Mouse (Mus musculus): ENCODE data around the gene Plvap. TPM values are rescaled to one million over a fixed set of nuclear protein-coding genes. Genes with fewer than 3 reads are reported as not detected.

Plvap gene
- polyA plus RNA-seq, 1 experiment from 2014 or later: 58.0 TPM

DNA sequence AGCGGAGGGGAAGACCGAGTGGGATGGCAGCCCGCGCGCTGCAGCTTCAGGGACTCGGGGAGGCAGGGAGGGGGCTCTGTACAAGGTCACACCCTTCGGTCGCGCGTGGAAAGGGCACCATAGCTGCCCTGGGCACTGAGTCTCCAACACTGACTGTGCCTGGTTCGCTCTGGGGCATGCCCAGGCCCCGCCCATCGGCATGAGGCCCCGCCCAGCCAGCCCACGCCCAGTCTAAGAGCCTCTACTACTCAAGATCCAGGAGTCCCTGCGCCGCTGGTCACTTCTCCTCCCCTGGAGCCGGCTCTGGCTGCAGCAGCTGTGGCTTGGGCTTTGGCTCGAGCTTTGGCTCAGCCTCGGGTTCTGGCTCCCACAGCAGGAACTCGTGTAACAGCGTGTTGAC is 54.6 kb downstream of the Plvap start:
- Histone ChIP-seq H3K9me3 (no peaks in the 10 kb centered on the region), H3K4me3 (no peak overlapping the region), H3K36me3 (replicated peaks) (peaks cover 56% of the 10 kb centered on the region), H3K27me3 (replicated peaks; ENCODE audit: low read depth, poor library complexity, severe bottlenecking) (peaks cover 19% of the 10 kb centered on the region), H3K4me1 (peaks cover 12% of the 10 kb centered on the region), H3K27ac (replicated peaks) (no peak overlapping the region)
- peak; percentile 14 for DNase-seq (ENCODE audit: low spot score)
- 42% methylated on average over 22 of the region's 22 CpGs for WGBS

DNA sequence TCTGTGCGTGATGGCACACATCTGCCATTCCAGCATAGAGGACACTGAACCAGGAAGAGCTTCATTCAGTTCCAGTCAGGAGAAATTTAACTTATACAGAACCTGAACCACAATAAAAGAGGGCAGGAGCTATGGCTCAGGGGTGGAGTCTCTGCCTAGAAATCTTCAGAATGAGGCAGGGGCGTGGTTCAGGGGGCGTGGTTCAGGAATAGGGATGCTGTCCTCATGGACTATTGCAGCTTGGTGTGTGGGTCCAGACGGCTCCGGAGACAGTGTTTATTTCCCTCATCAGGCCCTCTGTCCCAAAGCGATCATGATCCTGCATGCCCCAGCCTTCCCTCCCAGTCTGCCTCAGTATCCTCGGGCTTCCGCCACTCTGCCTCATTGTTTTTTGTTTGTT is 56.9 kb downstream of the Plvap start:
- 81% methylated on average over 8 of the region's 8 CpGs for WGBS
- Histone ChIP-seq H3K36me3 (replicated peaks) (peaks cover 35% of the 10 kb centered on the region), H3K4me1 (peaks cover 5% of the 10 kb centered on the region; the same call in 1 of the 2 replicates), H3K9me3 (no peaks in the 10 kb centered on the region), H3K4me3 (no peak overlapping the region), H3K27ac (replicated peaks) (no peak overlapping the region), H3K27me3 (replicated peaks; ENCODE audit: low read depth, poor library complexity, severe bottlenecking) (peaks cover 15% of the 10 kb centered on the region; the same call in 1 of the 2 replicates)
- DNase-seq (ENCODE audit: low spot score): peak; percentile 3

DNA sequence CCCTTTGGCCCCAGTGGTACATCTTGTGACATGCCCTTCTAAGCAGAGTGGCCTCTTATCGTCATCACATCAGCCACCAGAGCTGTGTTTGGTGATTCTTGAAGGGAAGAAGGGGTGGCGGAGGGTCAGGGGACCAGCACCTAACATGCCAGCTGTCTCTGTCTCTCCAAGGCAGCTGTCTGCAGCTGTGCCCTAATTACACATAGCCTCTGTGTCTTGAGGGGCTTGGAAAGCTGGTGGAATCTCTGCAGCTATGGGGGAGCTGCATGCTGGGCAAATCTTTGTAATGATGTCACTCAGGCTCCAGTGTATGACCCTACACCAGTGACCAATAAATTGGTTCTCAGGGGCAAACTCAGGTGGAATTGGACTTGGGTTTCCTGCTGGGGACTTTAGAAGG is 58.9 kb downstream of the Plvap start:
- H3K27me3 ChIP-seq (replicated peaks; ENCODE audit: low read depth, poor library complexity, severe bottlenecking): peaks cover 15% of the 10 kb centered on the region; the same call in 1 of the 2 replicates
- peaks cover 15% of the 10 kb centered on the region for H3K36me3 ChIP-seq (replicated peaks)
- H3K27ac ChIP-seq (replicated peaks): no peak overlapping the region
- H3K4me3 ChIP-seq: no peak overlapping the region
- peaks cover 5% of the 10 kb centered on the region; the same call in 1 of the 2 replicates for H3K4me1 ChIP-seq
- H3K9me3 ChIP-seq: no peaks in the 10 kb centered on the region
- 84% methylated on average over 2 of the region's 2 CpGs for WGBS
- DNase-seq (ENCODE audit: low spot score): peak; percentile 5

DNA sequence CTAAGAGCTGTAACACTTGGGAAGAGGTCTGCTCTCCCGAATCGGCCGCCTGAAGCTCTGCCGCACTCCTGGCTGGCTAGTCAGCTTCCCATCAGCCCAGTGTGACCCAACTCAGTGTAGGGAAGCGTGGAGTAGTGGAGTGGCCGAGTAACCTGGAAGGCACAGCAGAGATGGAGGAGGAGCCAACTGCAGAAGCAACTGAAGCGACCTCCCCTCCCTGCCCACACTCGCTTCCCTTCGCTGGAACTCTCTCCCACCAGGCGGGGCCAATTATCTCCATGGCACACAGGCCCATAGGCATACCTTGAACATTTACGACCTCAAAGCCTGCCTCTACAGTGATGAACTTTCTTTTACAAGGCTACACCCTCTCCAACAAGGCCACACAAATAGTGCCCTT is 59.8 kb downstream of the Plvap start:
- Histone ChIP-seq H3K36me3 (replicated peaks) (peaks cover 6% of the 10 kb centered on the region), H3K4me3 (no peak overlapping the region), H3K27me3 (replicated peaks; ENCODE audit: low read depth, poor library complexity, severe bottlenecking) (peaks cover 15% of the 10 kb centered on the region; the same call in 1 of the 2 replicates), H3K9me3 (no peaks in the 10 kb centered on the region), H3K27ac (replicated peaks) (no peak overlapping the region), H3K4me1 (peaks cover 1% of the 10 kb centered on the region; the same call in 1 of the 2 replicates)
- WGBS: 48% methylated on average over 11 of the region's 11 CpGs
- DNase-seq (ENCODE audit: low spot score): peak; percentile 8

DNA sequence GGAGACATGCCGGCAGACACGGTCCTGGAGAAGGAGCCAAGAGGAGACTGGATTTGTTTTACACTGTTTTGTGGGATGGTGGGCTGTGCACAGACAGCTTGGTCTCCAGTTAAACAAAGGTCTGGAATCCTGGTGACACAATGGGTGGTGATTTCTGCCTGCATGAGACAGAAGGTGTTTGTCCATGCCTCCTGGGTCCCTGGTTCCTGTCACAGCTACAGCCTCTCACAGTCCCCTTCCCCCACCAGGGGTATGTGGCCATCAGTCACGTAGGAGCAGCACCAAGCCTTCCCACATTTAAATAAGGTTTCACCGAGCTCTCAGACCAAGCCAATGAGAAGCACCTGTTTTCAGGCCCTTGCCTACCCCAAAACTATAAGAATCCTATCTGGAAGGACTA is 60.2 kb downstream of the Plvap start:
- peak; percentile 6 for DNase-seq (ENCODE audit: low spot score)
- WGBS: 70% methylated on average over 4 of the region's 4 CpGs

More for the DNA sequence above, 60.2 kb downstream of the Plvap start:
- Histone ChIP-seq H3K36me3 (replicated peaks) (peaks cover 2% of the 10 kb centered on the region), H3K4me1 (no peaks in the 10 kb centered on the region; the same call in 1 of the 2 replicates), H3K9me3 (no peaks in the 10 kb centered on the region), H3K27ac (replicated peaks) (no peak overlapping the region), H3K4me3 (no peak overlapping the region), H3K27me3 (replicated peaks; ENCODE audit: low read depth, poor library complexity, severe bottlenecking) (peaks cover 15% of the 10 kb centered on the region; the same call in 1 of the 2 replicates)

Other genes with a start within 250 kb of the Plvap start
- gene Myo9b, start 239.0 kb downstream of the Plvap start, polyA plus RNA-seq (2016; fragmentation: Nextera tagmentation; extraction: Ambion mirVana): 27.9 and 28.6 TPM in 2 replicates
- 62.9 and 66.3 TPM in 2 replicates for gene Haus8, start 238.8 kb downstream of the Plvap start, polyA plus RNA-seq (2016; fragmentation: Nextera tagmentation; extraction: Ambion mirVana)
- gene Use1, start 144.9 kb downstream of the Plvap start, polyA plus RNA-seq (2016; fragmentation: Nextera tagmentation; extraction: Ambion mirVana): 83.1 and 84.3 TPM in 2 replicates
- 4.0 and 5.0 TPM in 2 replicates for gene Ocel1, start 140.5 kb downstream of the Plvap start, polyA plus RNA-seq (2016; fragmentation: Nextera tagmentation; extraction: Ambion mirVana)
- 63.6 and 78.0 TPM in 2 replicates for gene Nr2f6, start 129.8 kb downstream of the Plvap start, polyA plus RNA-seq (2016; fragmentation: Nextera tagmentation; extraction: Ambion mirVana)
- gene Ushbp1, start 116.0 kb downstream of the Plvap start, polyA plus RNA-seq (2016; fragmentation: Nextera tagmentation; extraction: Ambion mirVana): 5.4 and 5.5 TPM in 2 replicates
- 109 and 110 TPM in 2 replicates for gene Babam1, start 114.9 kb downstream of the Plvap start, polyA plus RNA-seq (2016; fragmentation: Nextera tagmentation; extraction: Ambion mirVana)
- 35.6 and 38.8 TPM in 2 replicates for gene Ankle1, start 105.7 kb downstream of the Plvap start, polyA plus RNA-seq (2016; fragmentation: Nextera tagmentation; extraction: Ambion mirVana)
- gene Abhd8, start 48.1 kb downstream of the Plvap start, polyA plus RNA-seq (2016; fragmentation: Nextera tagmentation; extraction: Ambion mirVana): 66.4 and 69.4 TPM in 2 replicates
- 223 and 236 TPM in 2 replicates for gene Mrpl34, start 46.8 kb downstream of the Plvap start, polyA plus RNA-seq (2016; fragmentation: Nextera tagmentation; extraction: Ambion mirVana)
- 131 and 134 TPM in 2 replicates for gene Dda1, start 42.6 kb downstream of the Plvap start, polyA plus RNA-seq (2016; fragmentation: Nextera tagmentation; extraction: Ambion mirVana)
- gene Ano8, start 25.8 kb downstream of the Plvap start, polyA plus RNA-seq (2016; fragmentation: Nextera tagmentation; extraction: Ambion mirVana): 2.4 and 3.2 TPM in 2 replicates
- gene Gtpbp3, start 23.6 kb downstream of the Plvap start, polyA plus RNA-seq (2016; fragmentation: Nextera tagmentation; extraction: Ambion mirVana): 24.5 and 25.3 TPM in 2 replicates
- gene Ccdc194, start 14.0 kb upstream of the Plvap start, polyA plus RNA-seq (2016; fragmentation: Nextera tagmentation; extraction: Ambion mirVana): 0.12 and 0.26 TPM in 2 replicates
- 5.8 and 7.2 TPM in 2 replicates for gene Bst2, start 25.7 kb upstream of the Plvap start, polyA plus RNA-seq (2016; fragmentation: Nextera tagmentation; extraction: Ambion mirVana)
- gene Mvb12a, start 31.2 kb upstream of the Plvap start, polyA plus RNA-seq (2016; fragmentation: Nextera tagmentation; extraction: Ambion mirVana): 76.9 and 80.7 TPM in 2 replicates
- gene Tmem221, start 47.1 kb upstream of the Plvap start, polyA plus RNA-seq (2016; fragmentation: Nextera tagmentation; extraction: Ambion mirVana): 0.52 and 0.54 TPM in 2 replicates
- 0.15 TPM in 1 of 2 replicates, not detected in the other for gene Nxnl1, start 54.8 kb upstream of the Plvap start, polyA plus RNA-seq (2016; fragmentation: Nextera tagmentation; extraction: Ambion mirVana)
- 21.8 and 30.7 TPM in 2 replicates for gene Slc27a1, start 57.1 kb upstream of the Plvap start, polyA plus RNA-seq (2016; fragmentation: Nextera tagmentation; extraction: Ambion mirVana)
- 249 and 260 TPM in 2 replicates for gene Pgls, start 80.4 kb upstream of the Plvap start, polyA plus RNA-seq (2016; fragmentation: Nextera tagmentation; extraction: Ambion mirVana)
- gene Fam129c, start 85.9 kb upstream of the Plvap start, polyA plus RNA-seq (2016; fragmentation: Nextera tagmentation; extraction: Ambion mirVana): 4.8 and 5.0 TPM in 2 replicates
- 52.1 and 53.7 TPM in 2 replicates for gene Colgalt1, start 99.2 kb upstream of the Plvap start, polyA plus RNA-seq (2016; fragmentation: Nextera tagmentation; extraction: Ambion mirVana)
- gene Unc13a, start 160.0 kb upstream of the Plvap start, polyA plus RNA-seq (2016; fragmentation: Nextera tagmentation; extraction: Ambion mirVana): 2.2 TPM in 2 replicates
- gene Jak3, start 164.5 kb upstream of the Plvap start, polyA plus RNA-seq (2016; fragmentation: Nextera tagmentation; extraction: Ambion mirVana): 3.6 and 4.0 TPM in 2 replicates
- 0.55 TPM in 1 of 2 replicates, not detected in the other for gene Insl3, start 177.5 kb upstream of the Plvap start, polyA plus RNA-seq (2016; fragmentation: Nextera tagmentation; extraction: Ambion mirVana)
- 0.54 and 0.72 TPM in 2 replicates for gene B3gnt3, start 190.0 kb upstream of the Plvap start, polyA plus RNA-seq (2016; fragmentation: Nextera tagmentation; extraction: Ambion mirVana)
- 6.0 and 7.9 TPM in 2 replicates for gene Fcho1, start 214.0 kb upstream of the Plvap start, polyA plus RNA-seq (2016; fragmentation: Nextera tagmentation; extraction: Ambion mirVana)

Measured in embryonic facial prominence, embryonic 10.5 days (tissue).